In genomic region chr8:75213307-75213651, GRCm38 (mm10) we compare ENCODE assay signal across 8 mouse cellular contexts. TPM values are rescaled to one million over a fixed set of nuclear protein-coding genes. Genes with fewer than 3 reads are reported as not detected.
A peak's percentile ranks its signal among the peaks of the same experiment; 100 is the strongest.
DNase-seq lines count a peak whose midpoint lies in the region; ATAC-seq and TF ChIP-seq lines count a peak whose summit lies in the region.

No protein-coding gene starts in this region.

- H3K4me1 ChIP-seq in embryonic facial prominence, embryonic 14.5 days (ENCODE audit: control insufficient read depth, insufficient read depth, low read length): no peaks in the 10 kb centered on the region; the same call in 1 of the 2 replicates
- H3K4me1 ChIP-seq in hindbrain, postnatal 0 days (ENCODE audit: insufficient read depth, low read length): peaks cover 13% of the 10 kb centered on the region
- H3K4me1 ChIP-seq in midbrain, embryonic 16.5 days (ENCODE audit: control insufficient read depth, insufficient read depth, low read length): peaks cover 5% of the 10 kb centered on the region; the same call in 1 of the 2 replicates

- DNase-seq in layer of hippocampus, adult 2 months (ENCODE audit: low spot score in 2 of 2): no peak
- no peak for DNase-seq in layer of hippocampus, postnatal 14 days (ENCODE audit: low spot score in 2 of 2)
- DNase-seq in embryonic facial prominence, embryonic 14.5 days (ENCODE audit: low spot score): no peak
- DNase-seq in hindbrain, postnatal 0 days (ENCODE audit: low spot score): no peak
- DNase-seq in layer of hippocampus, adult 9-11 months: no peak
- DNase-seq in right cerebral cortex, postnatal 36 days (ENCODE audit: low spot score in 2 of 2): no peak
- DNase-seq in urinary bladder, postnatal 25 days (ENCODE audit: low spot score): no peak

- WGBS in embryonic facial prominence, embryonic 14.5 days: under 1% methylated on average over 30 of the region's 36 CpGs
- WGBS in hindbrain, postnatal 0 days: 0% methylated on average over 33 of the region's 36 CpGs
- WGBS in midbrain, embryonic 16.5 days: 0% methylated on average over 36 of the region's 36 CpGs

- peak overlapping the region; percentile 98 for H3K4me2 ChIP-seq in embryonic facial prominence, embryonic 14.5 days (ENCODE audit: low read depth, low read length)
- peak overlapping the region; percentile 90 for H3K4me2 ChIP-seq in hindbrain, postnatal 0 days (ENCODE audit: low read depth, low read length)
- peak overlapping the region; percentile 97 for H3K4me2 ChIP-seq in midbrain, embryonic 16.5 days (ENCODE audit: low read length)

- no peaks in the 10 kb centered on the region for H3K9me3 ChIP-seq in embryonic facial prominence, embryonic 14.5 days (ENCODE audit: control insufficient read depth, low read length)
- no peaks in the 10 kb centered on the region for H3K9me3 ChIP-seq in hindbrain, postnatal 0 days (ENCODE audit: low read length)
- no peaks in the 10 kb centered on the region for H3K9me3 ChIP-seq in midbrain, embryonic 16.5 days (replicated peaks; ENCODE audit: control insufficient read depth, low read length, poor library complexity, severe bottlenecking)

- peak overlapping the region; percentile 61 for H3K9ac ChIP-seq in embryonic facial prominence, embryonic 14.5 days (ENCODE audit: low read depth, low read length)
- H3K9ac ChIP-seq in hindbrain, postnatal 0 days (replicated peaks; ENCODE audit: low read length): peak overlapping the region; percentile 43
- H3K9ac ChIP-seq in midbrain, embryonic 16.5 days (ENCODE audit: low read depth, low read length): peak overlapping the region; percentile 66

- no peak for TF ChIP-seq CTCF in layer of hippocampus, adult 2 months (conservative IDR thresholded peaks at IDR 0.05)
- no peak for TF ChIP-seq CTCF in hindbrain, postnatal 0 days (IDR thresholded peaks at IDR 0.05; ENCODE audit: low read depth)

- H3K27me3 ChIP-seq in embryonic facial prominence, embryonic 14.5 days (replicated peaks; ENCODE audit: control insufficient read depth, insufficient read depth, low read length): peaks cover 50% of the 10 kb centered on the region
- H3K27me3 ChIP-seq in hindbrain, postnatal 0 days (ENCODE audit: insufficient read depth, low read length): peaks cover 23% of the 10 kb centered on the region; the same call in 1 of the 2 replicates
- H3K27me3 ChIP-seq in midbrain, embryonic 16.5 days (ENCODE audit: control insufficient read depth, insufficient read depth, low read depth, low read length): peaks cover 40% of the 10 kb centered on the region

- H3K27ac ChIP-seq in layer of hippocampus, adult 2 months: peak overlapping the region; percentile 85
- no peak overlapping the region for H3K27ac ChIP-seq in embryonic facial prominence, embryonic 14.5 days (replicated peaks; ENCODE audit: low read depth, low read length)
- H3K27ac ChIP-seq in hindbrain, postnatal 0 days: no peak overlapping the region
- H3K27ac ChIP-seq in midbrain, embryonic 16.5 days (ENCODE audit: low read length): no peak overlapping the region

- no peaks in the 10 kb centered on the region for H3K36me3 ChIP-seq in embryonic facial prominence, embryonic 14.5 days (ENCODE audit: control insufficient read depth, insufficient read depth, low read length)
- H3K36me3 ChIP-seq in hindbrain, postnatal 0 days (ENCODE audit: insufficient read depth, low read length): no peaks in the 10 kb centered on the region
- no peaks in the 10 kb centered on the region for H3K36me3 ChIP-seq in midbrain, embryonic 16.5 days (ENCODE audit: control insufficient read depth, insufficient read depth, low read length)

- peak; percentile 23 for ATAC-seq in embryonic facial prominence, embryonic 14.5 days (ENCODE audit: low read depth)
- ATAC-seq in hindbrain, postnatal 0 days: peak; percentile 65
- ATAC-seq in midbrain, embryonic 16.5 days: peak; percentile 73; the same call in 1 of the 2 replicates

- peak overlapping the region; percentile 77 for H3K4me3 ChIP-seq in layer of hippocampus, adult 2 months
- peak overlapping the region; percentile 49 for H3K4me3 ChIP-seq in embryonic facial prominence, embryonic 14.5 days (ENCODE audit: low read depth, low read length)
- H3K4me3 ChIP-seq in hindbrain, postnatal 0 days (ENCODE audit: low read length): peak overlapping the region; percentile 56
- peak overlapping the region; percentile 64 for H3K4me3 ChIP-seq in midbrain, embryonic 16.5 days (ENCODE audit: low read depth, low read length)

RNA-seq across cellular contexts. Expression of gene Rasd2, which starts 0.5 kb away (rescaled TPM):
- total RNA-seq in layer of hippocampus, adult 2 months (2021): 10 to 100 TPM; 69.5 to 79.3 TPM
- 10 to 100 TPM; 40.0 to 45.0 TPM for total RNA-seq in layer of hippocampus, postnatal 14 days (2021)
- polyA plus RNA-seq in embryonic facial prominence, embryonic 14.5 days (2014; fragmentation: Nextera tagmentation; extraction: Ambion mirVana): 0.29 and 0.37 TPM in 2 replicates
- total RNA-seq in hindbrain, postnatal 0 days (2014; rRNA removed): 7.2 and 9.5 TPM in 2 replicates
- polyA plus RNA-seq in hindbrain, postnatal 0 days (2015; fragmentation: Nextera tagmentation; extraction: Ambion mirVana): 3.6 TPM in 2 replicates
- 3.9 and 4.7 TPM in 2 replicates for polyA plus RNA-seq in midbrain, embryonic 16.5 days (2015; fragmentation: Nextera tagmentation; extraction: Ambion mirVana)

Comparison
In these comparisons a context has a peak if more than half of its experiments do, and no peak if none do; other contexts are left out.
1. ATAC-seq: peak in every context shown above with its lines; median percentile 73 in midbrain, embryonic 16.5 days; 65 in hindbrain, postnatal 0 days; 23 in embryonic facial prominence, embryonic 14.5 days.